Mouse (Mus musculus): ENCODE data around the gene Fkbp5. TPM values are rescaled to one million over a fixed set of nuclear protein-coding genes. Genes with fewer than 3 reads are reported as not detected.

The Fkbp5 gene
- polyA plus RNA-seq, 1 experiment from 2014 or later, result 10.0 TPM

GRCm38 (mm10) chr17:28447789-28448188 lies 69.5 kb downstream of the Fkbp5 start:
- no peaks in the 10 kb centered on the region for H3K27me3 ChIP-seq (ENCODE audit: control insufficient read depth, insufficient read depth, low read length)
- no peak overlapping the region for H3K27ac ChIP-seq (ENCODE audit: low read depth, low read length)
- no peak overlapping the region for H3K4me3 ChIP-seq (ENCODE audit: low read length)
- H3K36me3 ChIP-seq (ENCODE audit: control insufficient read depth, insufficient read depth, low read length), result no peaks in the 10 kb centered on the region; the same call in 1 of the 2 replicates
- no peak for ATAC-seq (ENCODE audit: low FRiP score, low TSS enrichment)
- H3K4me1 ChIP-seq (ENCODE audit: control insufficient read depth, insufficient read depth, low read length), result peaks cover 3% of the 10 kb centered on the region; the same call in 1 of the 2 replicates
- 75% methylated on average over 7 of the region's 7 CpGs for WGBS
- no peak overlapping the region for H3K9ac ChIP-seq (ENCODE audit: low read depth, low read length)
- no peaks in the 10 kb centered on the region for H3K9me3 ChIP-seq (ENCODE audit: control insufficient read depth, low read length)
- no peak overlapping the region for H3K4me2 ChIP-seq (replicated peaks; ENCODE audit: low read depth, low read length)

DNA sequence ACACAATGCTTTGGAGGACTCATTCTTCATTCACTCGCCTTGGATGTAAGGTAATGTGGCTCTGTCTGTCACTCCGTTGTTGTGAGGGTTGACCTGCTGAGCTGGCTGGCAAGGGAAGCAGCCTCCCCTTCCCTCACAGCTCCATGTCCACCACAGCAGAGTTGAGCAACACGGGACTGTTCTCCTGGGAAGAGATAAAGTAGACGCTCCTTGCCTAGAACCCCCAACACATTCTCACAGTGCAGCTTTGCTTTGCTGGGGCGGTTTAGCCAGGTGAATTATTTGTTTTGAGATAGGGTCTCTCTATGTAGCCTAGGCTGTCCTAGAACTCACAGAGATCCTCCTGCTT lies 70.5 kb downstream of the Fkbp5 start:
- no peaks in the 10 kb centered on the region; the same call in 1 of the 2 replicates for H3K36me3 ChIP-seq (ENCODE audit: control insufficient read depth, insufficient read depth, low read length)
- no peak overlapping the region for H3K4me3 ChIP-seq (ENCODE audit: low read length)
- H3K27me3 ChIP-seq (ENCODE audit: control insufficient read depth, insufficient read depth, low read length), result no peaks in the 10 kb centered on the region
- H3K4me1 ChIP-seq (ENCODE audit: control insufficient read depth, insufficient read depth, low read length), result peaks cover 3% of the 10 kb centered on the region; the same call in 1 of the 2 replicates
- no peaks in the 10 kb centered on the region for H3K9me3 ChIP-seq (ENCODE audit: control insufficient read depth, low read length)
- no peak overlapping the region for H3K4me2 ChIP-seq (replicated peaks; ENCODE audit: low read depth, low read length)
- H3K9ac ChIP-seq (ENCODE audit: low read depth, low read length), result no peak overlapping the region
- 80% methylated on average over 5 of the region's 5 CpGs for WGBS
- no peak for ATAC-seq (ENCODE audit: low FRiP score, low TSS enrichment)
- H3K27ac ChIP-seq (ENCODE audit: low read depth, low read length), result no peak overlapping the region

- Histone ChIP-seq H3K4me2 (replicated peaks; ENCODE audit: low read depth, low read length) (no peak overlapping the region), H3K27me3 (ENCODE audit: control insufficient read depth, insufficient read depth, low read length) (no peaks in the 10 kb centered on the region), H3K9ac (ENCODE audit: low read depth, low read length) (no peak overlapping the region), H3K9me3 (ENCODE audit: control insufficient read depth, low read length) (no peaks in the 10 kb centered on the region), H3K27ac (ENCODE audit: low read depth, low read length) (no peak overlapping the region), H3K4me3 (ENCODE audit: low read length) (no peak overlapping the region), H3K36me3 (ENCODE audit: control insufficient read depth, insufficient read depth, low read length) (no peaks in the 10 kb centered on the region; the same call in 1 of the 2 replicates), H3K4me1 (ENCODE audit: control insufficient read depth, insufficient read depth, low read length) (peaks cover 3% of the 10 kb centered on the region; the same call in 1 of the 2 replicates)
- WGBS, result 88% methylated on average over 12 of the region's 12 CpGs
- no peak for ATAC-seq (ENCODE audit: low FRiP score, low TSS enrichment)
Observed at GRCm38 (mm10) chr17:28445886-28446819, 71.2 kb downstream of the Fkbp5 start.

- H3K4me2 ChIP-seq (replicated peaks; ENCODE audit: low read depth, low read length), result no peak overlapping the region
- H3K36me3 ChIP-seq (ENCODE audit: control insufficient read depth, insufficient read depth, low read length), result peaks cover 14% of the 10 kb centered on the region; the same call in 1 of the 2 replicates
- no peak for ATAC-seq (ENCODE audit: low FRiP score, low TSS enrichment)
- no peak overlapping the region for H3K9ac ChIP-seq (ENCODE audit: low read depth, low read length)
- H3K27me3 ChIP-seq (ENCODE audit: control insufficient read depth, insufficient read depth, low read length), result no peaks in the 10 kb centered on the region
- no peaks in the 10 kb centered on the region for H3K4me1 ChIP-seq (ENCODE audit: control insufficient read depth, insufficient read depth, low read length)
- no peaks in the 10 kb centered on the region for H3K9me3 ChIP-seq (ENCODE audit: control insufficient read depth, low read length)
- WGBS, result 66% methylated on average over 6 of the region's 6 CpGs
- H3K4me3 ChIP-seq (ENCODE audit: low read length), result no peak overlapping the region
- no peak overlapping the region for H3K27ac ChIP-seq (ENCODE audit: low read depth, low read length)
Observed at GRCm38 (mm10) chr17:28442661-28443060, 74.7 kb downstream of the Fkbp5 start.

DNA sequence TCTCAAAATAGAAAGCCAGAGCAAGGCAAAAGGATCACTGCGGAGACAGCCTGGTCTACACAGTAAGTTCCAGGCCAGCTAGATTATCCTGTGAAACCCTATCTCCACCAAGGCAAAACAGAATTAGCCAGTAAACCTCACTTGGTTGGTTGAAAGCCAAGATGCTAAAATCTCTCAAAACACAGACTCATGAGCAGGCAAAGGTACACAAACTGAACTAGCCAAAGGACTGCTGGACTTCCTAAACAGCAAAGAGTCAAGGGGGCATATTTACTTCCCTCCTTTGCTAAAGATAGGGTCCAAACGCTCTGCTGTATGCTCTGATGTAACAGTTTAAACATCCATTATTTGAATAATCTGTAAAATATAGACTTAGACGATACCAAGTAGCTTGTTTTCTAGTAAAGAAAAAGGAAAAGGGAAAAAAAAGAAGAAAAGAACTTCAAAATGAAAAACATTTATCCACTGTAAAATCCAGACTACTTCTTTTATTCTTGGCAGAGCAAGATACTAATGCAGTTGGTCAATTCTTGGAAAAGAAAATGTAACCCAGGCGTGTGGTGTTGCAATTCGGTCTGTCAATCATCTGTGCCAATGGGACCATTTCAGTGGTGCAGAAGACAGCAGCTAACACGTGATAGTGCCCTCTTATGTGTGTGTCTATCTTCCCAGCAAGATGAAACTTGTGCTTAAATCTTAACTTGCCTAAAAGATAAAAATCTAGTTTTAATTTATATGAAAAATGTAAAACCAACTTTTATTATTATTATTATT lies 78.8 kb downstream of the Fkbp5 start:
- Histone ChIP-seq H3K4me1 (ENCODE audit: control insufficient read depth, insufficient read depth, low read length) (no peaks in the 10 kb centered on the region), H3K36me3 (ENCODE audit: control insufficient read depth, insufficient read depth, low read length) (peaks cover 14% of the 10 kb centered on the region; the same call in 1 of the 2 replicates), H3K4me2 (replicated peaks; ENCODE audit: low read depth, low read length) (no peak overlapping the region), H3K27ac (ENCODE audit: low read depth, low read length) (no peak overlapping the region), H3K9me3 (ENCODE audit: control insufficient read depth, low read length) (no peaks in the 10 kb centered on the region), H3K4me3 (ENCODE audit: low read length) (no peak overlapping the region), H3K9ac (ENCODE audit: low read depth, low read length) (no peak overlapping the region), H3K27me3 (ENCODE audit: control insufficient read depth, insufficient read depth, low read length) (no peaks in the 10 kb centered on the region)
- ATAC-seq (ENCODE audit: low FRiP score, low TSS enrichment), result no peak
- 85% methylated on average over 6 of the region's 6 CpGs for WGBS

GRCm38 (mm10) chr17:28437938-28438337 lies 79.4 kb downstream of the Fkbp5 start:
- no peak for ATAC-seq (ENCODE audit: low FRiP score, low TSS enrichment)
- Histone ChIP-seq H3K4me1 (ENCODE audit: control insufficient read depth, insufficient read depth, low read length) (no peaks in the 10 kb centered on the region), H3K36me3 (ENCODE audit: control insufficient read depth, insufficient read depth, low read length) (peaks cover 14% of the 10 kb centered on the region; the same call in 1 of the 2 replicates), H3K27me3 (ENCODE audit: control insufficient read depth, insufficient read depth, low read length) (no peaks in the 10 kb centered on the region), H3K4me2 (replicated peaks; ENCODE audit: low read depth, low read length) (no peak overlapping the region), H3K4me3 (ENCODE audit: low read length) (no peak overlapping the region), H3K9ac (ENCODE audit: low read depth, low read length) (no peak overlapping the region), H3K9me3 (ENCODE audit: control insufficient read depth, low read length) (no peaks in the 10 kb centered on the region), H3K27ac (ENCODE audit: low read depth, low read length) (no peak overlapping the region)
- 79% methylated on average over 2 of the region's 2 CpGs for WGBS

DNA sequence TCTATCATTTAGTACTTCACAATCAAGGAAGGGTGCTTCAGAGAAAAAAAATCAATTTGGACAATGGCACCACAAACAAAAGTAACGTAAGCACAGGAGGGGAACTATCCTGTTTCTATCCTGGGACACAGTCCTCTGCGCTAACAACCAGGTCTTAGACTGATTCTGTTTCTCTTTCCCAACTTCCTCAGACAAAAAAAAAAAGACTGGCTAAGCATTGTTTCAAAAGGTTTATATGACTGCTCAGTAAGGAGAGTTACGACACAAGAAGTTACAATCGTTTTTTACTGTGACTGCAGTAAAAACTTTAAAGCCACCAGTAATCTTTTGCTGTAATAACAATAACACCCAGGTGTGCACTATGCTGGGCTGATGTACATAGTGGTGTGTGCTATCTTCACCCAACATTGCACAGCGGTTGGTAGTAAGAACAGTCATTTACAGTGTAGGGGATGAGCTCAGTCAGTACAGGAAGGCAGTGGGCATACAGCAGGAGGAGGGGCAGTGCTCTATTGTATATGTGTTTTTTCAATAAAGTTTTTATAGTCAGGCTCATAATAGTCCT lies 82.3 kb downstream of the Fkbp5 start:
- H3K36me3 ChIP-seq (ENCODE audit: control insufficient read depth, insufficient read depth, low read length), result peaks cover 14% of the 10 kb centered on the region; the same call in 1 of the 2 replicates
- no peaks in the 10 kb centered on the region for H3K4me1 ChIP-seq (ENCODE audit: control insufficient read depth, insufficient read depth, low read length)
- no peak overlapping the region for H3K9ac ChIP-seq (ENCODE audit: low read depth, low read length)
- no peak for ATAC-seq (ENCODE audit: low FRiP score, low TSS enrichment)
- no peaks in the 10 kb centered on the region for H3K27me3 ChIP-seq (ENCODE audit: control insufficient read depth, insufficient read depth, low read length)
- no peaks in the 10 kb centered on the region for H3K9me3 ChIP-seq (ENCODE audit: control insufficient read depth, low read length)
- H3K4me2 ChIP-seq (replicated peaks; ENCODE audit: low read depth, low read length), result no peak overlapping the region
- whole genome bisulfite sequencing, result 77% methylated on average over 5 of the region's 5 CpGs
- no peak overlapping the region for H3K4me3 ChIP-seq (ENCODE audit: low read length)
- H3K27ac ChIP-seq (ENCODE audit: low read depth, low read length), result no peak overlapping the region

GRCm38 (mm10) chr17:28433029-28433428 lies 84.3 kb downstream of the Fkbp5 start:
- 91% methylated on average over 6 of the region's 6 CpGs for WGBS
- Histone ChIP-seq H3K27ac (ENCODE audit: low read depth, low read length) (no peak overlapping the region), H3K9ac (ENCODE audit: low read depth, low read length) (no peak overlapping the region), H3K4me2 (replicated peaks; ENCODE audit: low read depth, low read length) (no peak overlapping the region), H3K4me1 (ENCODE audit: control insufficient read depth, insufficient read depth, low read length) (no peaks in the 10 kb centered on the region), H3K27me3 (ENCODE audit: control insufficient read depth, insufficient read depth, low read length) (no peaks in the 10 kb centered on the region), H3K4me3 (ENCODE audit: low read length) (no peak overlapping the region), H3K9me3 (ENCODE audit: control insufficient read depth, low read length) (no peaks in the 10 kb centered on the region), H3K36me3 (ENCODE audit: control insufficient read depth, insufficient read depth, low read length) (peaks cover 6% of the 10 kb centered on the region; the same call in 1 of the 2 replicates)
- ATAC-seq (ENCODE audit: low FRiP score, low TSS enrichment), result no peak
